Mouse (Mus musculus): ENCODE measurements around the gene Cdc42bpb. TPM values are rescaled to one million over a fixed set of nuclear protein-coding genes. Genes with fewer than 3 reads are reported as not detected.

Gene Cdc42bpb
- total and polyA plus RNA-seq, 3 experiments: 55.3 to 105 (median 58.5) TPM

DNA sequence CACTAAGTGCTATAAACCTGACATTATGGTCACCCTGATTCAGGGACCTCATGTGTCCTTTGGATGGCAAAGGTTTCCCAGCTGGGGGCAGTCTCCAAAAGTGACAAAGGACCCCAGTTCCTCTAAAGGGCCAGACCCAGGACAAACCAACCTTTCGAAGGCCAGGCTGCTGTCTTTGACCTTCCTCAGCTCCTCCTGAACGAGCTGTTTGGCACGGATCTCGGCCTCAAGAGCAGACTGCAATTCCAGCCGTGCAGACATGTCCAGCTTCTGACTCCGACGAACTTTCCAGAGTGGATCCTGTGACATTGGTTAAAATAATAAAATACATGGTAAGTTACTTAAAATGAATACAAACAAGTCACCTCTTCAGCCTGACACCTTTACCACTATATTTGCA lies 63.2 kb downstream of the Cdc42bpb start:
- no peaks in the 10 kb centered on the region for H3K27me3 ChIP-seq (ENCODE audit: control insufficient read depth, insufficient read depth, low read length)
- H3K36me3 ChIP-seq (ENCODE audit: control insufficient read depth, insufficient read depth, low read length): no peaks in the 10 kb centered on the region
- WGBS: 76% methylated on average over 7 of the region's 7 CpGs
- intact Hi-C loops (cut with DNase I): no loop called here
- no peak overlapping the region for H3K27ac ChIP-seq
- no peaks in the 10 kb centered on the region for H3K4me1 ChIP-seq (ENCODE audit: control insufficient read depth, insufficient read depth, low read length)
- TF ChIP-seq EP300 (IDR thresholded peaks at IDR 0.05; ENCODE audit: insufficient read depth, low read depth, low read length) (no peak), CTCF (IDR thresholded peaks at IDR 0.05) (no peak)
- H3K79me2 ChIP-seq (replicated peaks; ENCODE audit: control insufficient read depth, insufficient read depth, low read length): no peaks in the 10 kb centered on the region; the same call in 1 of the 2 replicates
- H3K9ac ChIP-seq (ENCODE audit: low read depth, low read length): no peak overlapping the region
- no peak overlapping the region for H3K4me3 ChIP-seq
- no peak for DNase-seq

- no peak for DNase-seq
- no peak for TF ChIP-seq EP300 (IDR thresholded peaks at IDR 0.05; ENCODE audit: insufficient read depth, low read depth, low read length)
- no peak for TF ChIP-seq POLR2A (IDR thresholded peaks at IDR 0.05; ENCODE audit: insufficient read depth, low read depth, low read length)
- TF ChIP-seq CTCF (IDR thresholded peaks at IDR 0.05): no peak
- no peak overlapping the region for H3K9ac ChIP-seq (ENCODE audit: low read depth, low read length)
- H3K4me1 ChIP-seq (ENCODE audit: control insufficient read depth, insufficient read depth, low read length): no peaks in the 10 kb centered on the region
- intact Hi-C loops (cut with DNase I): no loop called here
- no peaks in the 10 kb centered on the region; the same call in 1 of the 2 replicates for H3K79me2 ChIP-seq (replicated peaks; ENCODE audit: control insufficient read depth, insufficient read depth, low read length)
- H3K36me3 ChIP-seq (ENCODE audit: control insufficient read depth, insufficient read depth, low read length): no peaks in the 10 kb centered on the region
- H3K27ac ChIP-seq: no peak overlapping the region
- 91% methylated on average over 10 of the region's 10 CpGs for WGBS
- no peaks in the 10 kb centered on the region for H3K27me3 ChIP-seq (ENCODE audit: control insufficient read depth, insufficient read depth, low read length)
- H3K4me3 ChIP-seq: no peak overlapping the region
These were observed 65.7 kb downstream of the Cdc42bpb start for GRCm38 (mm10) chr12:111311775-111312174.

- Histone ChIP-seq H3K27me3 (ENCODE audit: control insufficient read depth, insufficient read depth, low read length) (no peaks in the 10 kb centered on the region), H3K79me2 (replicated peaks; ENCODE audit: control insufficient read depth, insufficient read depth, low read length) (no peaks in the 10 kb centered on the region; the same call in 1 of the 2 replicates), H3K9ac (ENCODE audit: low read depth, low read length) (no peak overlapping the region), H3K4me1 (ENCODE audit: control insufficient read depth, insufficient read depth, low read length) (no peaks in the 10 kb centered on the region), H3K36me3 (ENCODE audit: control insufficient read depth, insufficient read depth, low read length) (no peaks in the 10 kb centered on the region), H3K27ac (no peak overlapping the region), H3K4me3 (no peak overlapping the region)
- 80% methylated on average over 14 of the region's 14 CpGs for WGBS
- TF ChIP-seq POLR2A (IDR thresholded peaks at IDR 0.05; ENCODE audit: insufficient read depth, low read depth, low read length): no peak
- TF ChIP-seq CTCF (IDR thresholded peaks at IDR 0.05): no peak
- TF ChIP-seq EP300 (IDR thresholded peaks at IDR 0.05; ENCODE audit: insufficient read depth, low read depth, low read length): no peak
- intact Hi-C loops (cut with DNase I): no loop called here
- DNase-seq: no peak
These were observed 67.6 kb downstream of the Cdc42bpb start for GRCm38 (mm10) chr12:111309931-111310330.

DNA sequence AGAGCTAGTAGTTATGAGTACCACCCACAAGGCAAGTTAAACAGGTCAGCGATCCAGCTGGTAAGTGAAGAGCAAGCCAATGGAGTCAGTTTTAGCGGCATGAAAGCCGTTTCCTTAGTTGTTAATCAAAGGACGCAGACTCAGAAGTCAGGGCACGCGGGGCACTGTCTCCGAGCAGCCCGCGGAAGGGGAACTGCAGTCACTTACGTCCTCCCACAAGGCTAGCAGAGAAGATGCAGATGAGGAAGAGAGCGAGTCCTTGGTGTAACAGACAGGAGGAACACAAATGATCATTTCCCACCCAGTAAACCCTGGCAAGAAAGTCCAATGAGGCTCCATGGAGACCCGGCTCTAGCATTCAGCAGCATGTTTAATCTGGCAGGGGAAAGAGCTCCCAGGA lies 68.3 kb downstream of the Cdc42bpb start:
- WGBS: 89% methylated on average over 12 of the region's 12 CpGs
- Histone ChIP-seq H3K4me1 (ENCODE audit: control insufficient read depth, insufficient read depth, low read length) (no peaks in the 10 kb centered on the region), H3K27ac (no peak overlapping the region), H3K4me3 (no peak overlapping the region), H3K27me3 (ENCODE audit: control insufficient read depth, insufficient read depth, low read length) (no peaks in the 10 kb centered on the region), H3K36me3 (ENCODE audit: control insufficient read depth, insufficient read depth, low read length) (no peaks in the 10 kb centered on the region), H3K79me2 (replicated peaks; ENCODE audit: control insufficient read depth, insufficient read depth, low read length) (no peaks in the 10 kb centered on the region; the same call in 1 of the 2 replicates), H3K9ac (ENCODE audit: low read depth, low read length) (no peak overlapping the region)
- TF ChIP-seq POLR2A (IDR thresholded peaks at IDR 0.05; ENCODE audit: insufficient read depth, low read depth, low read length) (no peak), EP300 (IDR thresholded peaks at IDR 0.05; ENCODE audit: insufficient read depth, low read depth, low read length) (no peak), CTCF (IDR thresholded peaks at IDR 0.05) (no peak)
- intact Hi-C loops (cut with DNase I): no loop called here
- DNase-seq: no peak

DNA sequence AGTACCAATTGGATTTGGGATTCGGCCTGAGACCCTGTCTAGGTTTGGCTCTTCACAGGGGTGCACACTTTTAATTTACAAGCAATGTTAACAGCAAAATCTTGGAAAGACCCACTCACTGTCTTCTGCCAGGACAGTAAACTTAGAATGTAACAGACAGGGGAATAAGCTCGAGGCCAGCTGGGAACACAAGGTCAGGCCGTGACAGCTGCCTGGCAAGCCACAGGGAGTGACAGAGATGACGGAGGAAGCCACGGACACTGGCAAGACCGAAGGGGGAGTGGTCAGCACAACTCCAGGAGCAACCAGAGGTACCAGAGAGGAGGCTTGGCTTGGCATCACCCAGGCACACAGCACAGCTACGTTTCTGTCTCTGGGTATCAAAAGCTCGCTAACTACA lies 70.7 kb downstream of the Cdc42bpb start:
- intact Hi-C loops (cut with DNase I): no loop called here
- Histone ChIP-seq H3K4me1 (ENCODE audit: control insufficient read depth, insufficient read depth, low read length) (no peaks in the 10 kb centered on the region), H3K27ac (no peak overlapping the region), H3K36me3 (ENCODE audit: control insufficient read depth, insufficient read depth, low read length) (no peaks in the 10 kb centered on the region), H3K4me3 (no peak overlapping the region), H3K27me3 (ENCODE audit: control insufficient read depth, insufficient read depth, low read length) (no peaks in the 10 kb centered on the region), H3K9ac (ENCODE audit: low read depth, low read length) (no peak overlapping the region), H3K79me2 (replicated peaks; ENCODE audit: control insufficient read depth, insufficient read depth, low read length) (no peaks in the 10 kb centered on the region)
- WGBS: 55% methylated on average over 8 of the region's 8 CpGs
- TF ChIP-seq POLR2A (IDR thresholded peaks at IDR 0.05; ENCODE audit: insufficient read depth, low read depth, low read length) (no peak), EP300 (IDR thresholded peaks at IDR 0.05; ENCODE audit: insufficient read depth, low read depth, low read length) (no peak), CTCF (IDR thresholded peaks at IDR 0.05) (no peak)
- no peak for DNase-seq

DNA sequence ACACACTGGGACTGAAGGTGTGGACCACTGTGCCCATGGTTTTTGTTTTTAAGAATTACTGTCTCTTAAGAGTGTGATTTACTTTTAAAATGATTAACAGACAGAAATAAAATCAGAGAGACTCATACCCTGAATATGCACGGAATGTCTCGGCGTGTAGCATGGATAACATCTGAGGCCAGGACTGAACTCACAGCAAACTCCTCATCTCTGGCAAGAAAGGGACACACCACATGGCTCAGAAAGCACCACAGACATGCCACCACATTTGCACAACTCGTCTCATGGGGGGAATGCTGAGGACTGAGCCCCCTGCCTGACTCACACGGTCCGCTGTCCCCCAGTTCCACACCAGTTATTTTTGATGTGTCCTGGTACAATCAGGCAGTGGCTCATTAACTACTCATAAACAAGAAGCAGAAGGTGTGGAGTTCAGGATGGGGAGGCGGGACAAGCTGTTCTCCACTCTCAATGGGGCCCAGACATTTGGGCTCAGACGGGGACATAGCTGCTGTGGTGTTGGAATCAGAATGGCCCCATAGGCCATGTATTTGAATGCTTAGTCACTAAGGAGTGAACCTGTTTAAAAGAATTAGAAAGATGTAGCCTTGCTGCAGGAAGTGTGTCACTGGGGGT lies 73.7 kb downstream of the Cdc42bpb start:
- no peak overlapping the region for H3K27ac ChIP-seq
- H3K4me3 ChIP-seq: no peak overlapping the region
- no peak overlapping the region for H3K9ac ChIP-seq (ENCODE audit: low read depth, low read length)
- no peaks in the 10 kb centered on the region for H3K79me2 ChIP-seq (replicated peaks; ENCODE audit: control insufficient read depth, insufficient read depth, low read length)
- no peaks in the 10 kb centered on the region for H3K4me1 ChIP-seq (ENCODE audit: control insufficient read depth, insufficient read depth, low read length)
- H3K27me3 ChIP-seq (ENCODE audit: control insufficient read depth, insufficient read depth, low read length): no peaks in the 10 kb centered on the region
- WGBS: 90% methylated on average over 8 of the region's 8 CpGs
- H3K36me3 ChIP-seq (ENCODE audit: control insufficient read depth, insufficient read depth, low read length): no peaks in the 10 kb centered on the region
- DNase-seq: no peak
- intact Hi-C loops (cut with DNase I): no loop called here
- TF ChIP-seq EP300 (IDR thresholded peaks at IDR 0.05; ENCODE audit: insufficient read depth, low read depth, low read length) (no peak), POLR2A (IDR thresholded peaks at IDR 0.05; ENCODE audit: insufficient read depth, low read depth, low read length) (no peak), CTCF (IDR thresholded peaks at IDR 0.05) (no peak)

All from heart, adult 2 months (tissue).